In genomic region chr4:127015294-127015993, GRCm38 (mm10) we compare ENCODE assay signal across 8 mouse cellular contexts. TPM values are rescaled to one million over a fixed set of nuclear protein-coding genes. Genes with fewer than 3 reads are reported as not detected.
DNase-seq lines count a peak whose midpoint lies in the region; ATAC-seq and TF ChIP-seq lines count a peak whose summit lies in the region.
"Not testable (repeated sequence)": the region's sequence is repeated elsewhere in the genome, so short reads cannot be mapped to it uniquely, and the experiment has no call there.

No protein-coding gene starts in this region.

- peak; percentile 83 for DNase-seq in forebrain, embryonic 10.5 days (ENCODE audit: extremely low spot score, low spot score)
- peak; percentile 93 for DNase-seq in kidney, postnatal 14 days
- peak; percentile 87 for DNase-seq in neural tube, embryonic 10.5 days (ENCODE audit: extremely low spot score, low spot score)

- H3ac ChIP-seq in C2C12 (ENCODE audit: control insufficient read depth, insufficient read length, low read depth): not testable (repeated sequence)

- H3K27ac ChIP-seq in brown adipose tissue, adult 24 weeks (replicated peaks; ENCODE audit: low read depth, low read length): peak overlapping the region; percentile 77
- peak overlapping the region; percentile 76 for H3K27ac ChIP-seq in forebrain, embryonic 10.5 days
- peak overlapping the region in 1 of 2 experiments; percentile 62; a peak in 2 of 4 replicates for H3K27ac ChIP-seq in heart, embryonic 14.5 days (replicated peaks in 1 of 2; ENCODE audit: control insufficient read depth in 1 of 2, insufficient read depth in 1 of 2, low read depth in 2 of 2, low read length in 2 of 2)
- H3K27ac ChIP-seq in liver, embryonic 12.5 days: peak overlapping the region; percentile 70; the same call in 1 of the 2 replicates
- H3K27ac ChIP-seq in stomach, embryonic 15.5 days: not testable (repeated sequence)

- H3K9me3 ChIP-seq in forebrain, embryonic 10.5 days; heart, embryonic 14.5 days (ENCODE audit: control insufficient read depth, low read length); liver, embryonic 12.5 days (replicated peaks); stomach, embryonic 15.5 days: not testable (repeated sequence)

- H3K4me3 ChIP-seq in C2C12 (ENCODE audit: insufficient read depth, poor library complexity, severe bottlenecking): not testable (repeated sequence)
- peak overlapping the region; percentile 50 for H3K4me3 ChIP-seq in brown adipose tissue, adult 24 weeks (ENCODE audit: insufficient read depth, low read depth, low read length)
- peak overlapping the region; percentile 43 for H3K4me3 ChIP-seq in forebrain, embryonic 10.5 days
- H3K4me3 ChIP-seq in heart, embryonic 14.5 days (ENCODE audit: control insufficient read depth in 1 of 2, insufficient read depth in 1 of 2, low read depth in 1 of 2, low read length in 2 of 2): peak overlapping the region; percentile 23 to 40
- peak overlapping the region; percentile 45 for H3K4me3 ChIP-seq in liver, embryonic 12.5 days
- peak overlapping the region; percentile 24; the same call in 1 of the 2 replicates for H3K4me3 ChIP-seq in stomach, embryonic 15.5 days (replicated peaks)

- peak overlapping the region; percentile 41 for H3K4me2 ChIP-seq in heart, embryonic 14.5 days (ENCODE audit: low read length)
- peak overlapping the region; percentile 47 for H3K4me2 ChIP-seq in liver, embryonic 12.5 days
- not testable (repeated sequence) for H3K4me2 ChIP-seq in stomach, embryonic 15.5 days

- peak; percentile 83 for TF ChIP-seq CTCF in C2C12 (IDR thresholded peaks at IDR 0.05; ENCODE audit: control insufficient read depth, insufficient read depth, insufficient read length)

- H3K36me3 ChIP-seq in C2C12 (ENCODE audit: control insufficient read depth, insufficient read depth); forebrain, embryonic 10.5 days (replicated peaks); heart, embryonic 14.5 days (ENCODE audit: control insufficient read depth, insufficient read depth, low read length); liver, embryonic 12.5 days; stomach, embryonic 15.5 days: not testable (repeated sequence)

- not testable (repeated sequence) for H3K79me3 ChIP-seq in C2C12 (ENCODE audit: low read depth)

- H3K79me2 ChIP-seq in C2C12 (ENCODE audit: control insufficient read depth, insufficient read depth): not testable (repeated sequence)

- not testable (repeated sequence) for H3K4me1 ChIP-seq in brown adipose tissue, adult 24 weeks (ENCODE audit: control insufficient read depth, insufficient read depth, insufficient read length, low read length); forebrain, embryonic 10.5 days; heart, embryonic 14.5 days (ENCODE audit: control insufficient read depth in 2 of 2, insufficient read depth in 2 of 2, low read length in 2 of 2); liver, embryonic 12.5 days; stomach, embryonic 15.5 days

- H3K27me3 ChIP-seq in C2C12 (ENCODE audit: control insufficient read depth, insufficient read depth, insufficient read length); forebrain, embryonic 10.5 days (ENCODE audit: poor library complexity, severe bottlenecking); heart, embryonic 14.5 days (ENCODE audit: control insufficient read depth, insufficient read depth, low read length); liver, embryonic 12.5 days (replicated peaks); stomach, embryonic 15.5 days (replicated peaks): not testable (repeated sequence)

- H3K9ac ChIP-seq in heart, embryonic 14.5 days (ENCODE audit: low read length): peak overlapping the region; percentile 44; the same call in 1 of the 2 replicates
- peak overlapping the region; percentile 22; the same call in 1 of the 2 replicates for H3K9ac ChIP-seq in liver, embryonic 12.5 days
- H3K9ac ChIP-seq in stomach, embryonic 15.5 days: not testable (repeated sequence)

- WGBS in forebrain, embryonic 10.5 days: 14% methylated on average over 14 of the region's 26 CpGs
- WGBS in heart, embryonic 14.5 days: 16% methylated on average over 14 of the region's 26 CpGs
- WGBS in liver, embryonic 12.5 days (ENCODE audit: insufficient replicate concordance): 23% methylated on average over 14 of the region's 26 CpGs
- 11% methylated on average over 14 of the region's 26 CpGs for WGBS in stomach, embryonic 15.5 days

- peak; percentile 71; the same call in 1 of the 2 replicates for ATAC-seq in heart, embryonic 14.5 days (ENCODE audit: insufficient number of reproducible peaks, insufficient read depth, low FRiP score, low read depth)
- peak; percentile 94 for ATAC-seq in liver, embryonic 12.5 days
- ATAC-seq in stomach, embryonic 15.5 days (ENCODE audit: insufficient read depth, low FRiP score, low read depth): peak; percentile 95

RNA-seq across cellular contexts. Expression of gene Sfpq, which starts 5.7 kb away (rescaled TPM):
- polyA plus RNA-seq in C2C12 (2012; fragmentation: generic; extraction: Trizol): 147 TPM
- polyA plus RNA-seq in brown adipose tissue, adult 24 weeks (2012; ENCODE audit: insufficient read depth, insufficient read length, missing spikeins): 88.9 and 120 TPM in 2 replicates
- 107 and 110 TPM in 2 replicates for polyA plus RNA-seq in forebrain, embryonic 10.5 days (2016; fragmentation: Nextera tagmentation; extraction: Ambion mirVana)
- 62.5 and 76.1 TPM in 2 replicates for polyA plus RNA-seq in heart, embryonic 14.5 days (2014; fragmentation: Nextera tagmentation; extraction: Ambion mirVana)
- polyA plus RNA-seq in liver, embryonic 12.5 days (2016; fragmentation: Nextera tagmentation; extraction: Ambion mirVana): 87.6 and 87.8 TPM in 2 replicates
- 78.0 and 78.5 TPM in 2 replicates for polyA plus RNA-seq in stomach, embryonic 15.5 days (2015; fragmentation: Nextera tagmentation; extraction: Ambion mirVana)

RNA-seq across cellular contexts. Expression of gene Zmym1, which starts 45.5 kb away (rescaled TPM):
- 4.1 TPM for polyA plus RNA-seq in C2C12 (2012; fragmentation: generic; extraction: Trizol)
- 2.8 and 5.0 TPM in 2 replicates for polyA plus RNA-seq in brown adipose tissue, adult 24 weeks (2012; ENCODE audit: insufficient read depth, insufficient read length, missing spikeins)
- polyA plus RNA-seq in forebrain, embryonic 10.5 days (2016; fragmentation: Nextera tagmentation; extraction: Ambion mirVana): 38.9 and 39.4 TPM in 2 replicates
- polyA plus RNA-seq in heart, embryonic 14.5 days (2014; fragmentation: Nextera tagmentation; extraction: Ambion mirVana): 15.0 and 18.2 TPM in 2 replicates
- polyA plus RNA-seq in liver, embryonic 12.5 days (2016; fragmentation: Nextera tagmentation; extraction: Ambion mirVana): 13.7 and 15.2 TPM in 2 replicates
- polyA plus RNA-seq in stomach, embryonic 15.5 days (2015; fragmentation: Nextera tagmentation; extraction: Ambion mirVana): 13.2 and 15.2 TPM in 2 replicates

RNA-seq across cellular contexts. Expression of gene Zmym4, which starts 47.5 kb away (rescaled TPM):
- 6.7 TPM for polyA plus RNA-seq in C2C12 (2012; fragmentation: generic; extraction: Trizol)
- polyA plus RNA-seq in brown adipose tissue, adult 24 weeks (2012; ENCODE audit: insufficient read depth, insufficient read length, missing spikeins): 5.8 and 9.0 TPM in 2 replicates
- 26.2 and 29.9 TPM in 2 replicates for polyA plus RNA-seq in forebrain, embryonic 10.5 days (2016; fragmentation: Nextera tagmentation; extraction: Ambion mirVana)
- polyA plus RNA-seq in heart, embryonic 14.5 days (2014; fragmentation: Nextera tagmentation; extraction: Ambion mirVana): 15.9 and 17.8 TPM in 2 replicates
- 8.1 and 8.8 TPM in 2 replicates for polyA plus RNA-seq in liver, embryonic 12.5 days (2016; fragmentation: Nextera tagmentation; extraction: Ambion mirVana)
- polyA plus RNA-seq in stomach, embryonic 15.5 days (2015; fragmentation: Nextera tagmentation; extraction: Ambion mirVana): 16.6 and 18.6 TPM in 2 replicates
